Mouse (Mus musculus): ENCODE results near the gene Slc27a4. TPM values are rescaled to one million over a fixed set of nuclear protein-coding genes. Genes with fewer than 3 reads are reported as not detected.
"Not testable (repeated sequence)": the region's sequence is repeated elsewhere in the genome, so short reads cannot be mapped to it uniquely, and the experiment has no call there.

Slc27a4 gene
- total RNA-seq (2022), result 10 to 100 TPM; 13.4 to 18.7 (median 16.4) TPM

- DNase-seq (ENCODE audit: low spot score), result peak; percentile 96
Measured at GRCm38 (mm10) chr2:29802075-29802826, at the start of gene Slc27a4. TSS of gene Slc27a4 (plus strand) at chr2:29802634.

DNA sequence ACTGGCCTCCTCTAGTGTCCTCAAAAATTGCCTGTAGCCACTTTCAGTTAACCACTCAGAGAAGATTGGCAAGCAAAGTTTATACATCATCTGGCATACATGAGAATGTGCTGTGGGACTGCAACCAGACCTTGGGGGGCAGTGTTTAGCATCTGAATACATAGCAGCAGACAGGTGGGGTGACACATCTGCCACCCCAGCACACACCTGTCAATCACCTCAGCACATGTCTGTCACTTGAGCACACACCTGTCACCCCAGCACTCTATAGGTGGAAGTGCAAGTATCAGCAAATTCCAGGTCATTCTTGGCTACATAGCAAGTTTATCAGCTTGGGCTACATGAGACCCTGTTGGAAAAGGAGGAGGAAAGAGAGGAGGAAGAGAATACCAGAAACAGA lies 46.7 kb upstream of the Slc27a4 start:
- DNase-seq (ENCODE audit: low spot score), result no peak

DNA sequence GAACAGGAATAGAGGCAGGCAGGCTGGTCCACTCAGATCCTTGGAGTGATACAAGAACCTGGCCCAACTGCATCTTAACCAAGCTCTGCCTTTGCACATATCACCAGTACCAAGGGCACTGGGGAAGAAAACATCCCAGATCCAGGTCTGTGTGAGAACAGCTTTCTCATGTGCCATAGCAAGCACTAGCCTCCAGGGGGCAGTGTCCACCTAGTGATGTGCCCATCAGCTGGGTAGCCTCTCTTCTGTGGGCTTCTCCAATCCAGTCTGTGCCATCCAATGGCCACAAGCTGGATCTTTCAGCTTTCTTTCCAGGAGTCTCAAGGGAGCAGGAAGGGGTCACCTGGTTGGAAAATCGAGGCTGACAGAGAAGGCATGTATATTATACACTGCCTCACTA lies 37.6 kb upstream of the Slc27a4 start:
- DNase-seq (ENCODE audit: low spot score), result peak; percentile 44

GRCm38 (mm10) chr2:29767976-29768709 lies 34.3 kb upstream of the Slc27a4 start:
- DNase-seq (ENCODE audit: low spot score), result no peak

DNA sequence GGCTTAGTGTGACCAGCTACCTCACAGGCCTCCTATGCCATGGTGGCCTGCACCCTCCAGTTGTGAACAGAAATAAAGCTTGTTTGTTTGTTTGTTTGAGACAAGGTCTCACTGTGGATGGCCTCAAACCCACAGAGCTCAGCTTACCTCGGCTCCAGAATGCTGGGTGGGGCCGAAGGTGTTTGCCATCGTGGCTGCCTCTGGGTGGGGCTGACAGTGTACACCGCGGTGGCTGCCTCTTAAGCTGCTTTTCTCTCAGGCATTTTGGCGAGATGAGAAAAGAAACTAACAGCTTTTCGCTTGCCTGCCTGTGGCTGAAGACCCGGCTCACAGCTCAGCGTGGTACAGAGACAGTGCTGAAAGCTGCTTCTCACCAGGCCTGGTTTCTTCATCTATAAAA lies 33.5 kb upstream of the Slc27a4 start:
- DNase-seq (ENCODE audit: low spot score), result no peak

DNA sequence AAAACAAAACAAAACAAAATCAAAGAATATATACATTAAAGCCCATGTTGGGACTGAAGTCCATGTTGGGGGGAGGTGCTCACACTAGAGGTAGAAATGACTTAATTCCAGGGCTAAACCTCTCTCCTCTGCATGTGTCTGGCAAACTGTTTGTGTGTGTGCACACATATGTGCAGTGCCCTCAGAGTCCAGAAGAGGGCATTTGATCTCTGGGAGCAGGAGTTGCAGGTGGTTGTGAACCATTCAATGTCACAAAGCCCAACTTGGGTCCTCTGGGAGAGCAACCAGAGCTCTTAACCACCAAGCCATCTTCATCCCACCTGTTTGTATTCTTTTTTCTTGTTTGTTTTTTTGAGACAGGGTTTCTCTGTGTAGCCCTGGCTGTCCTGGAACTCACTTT lies 32.3 kb upstream of the Slc27a4 start:
- DNase-seq (ENCODE audit: low spot score), result no peak

DNA sequence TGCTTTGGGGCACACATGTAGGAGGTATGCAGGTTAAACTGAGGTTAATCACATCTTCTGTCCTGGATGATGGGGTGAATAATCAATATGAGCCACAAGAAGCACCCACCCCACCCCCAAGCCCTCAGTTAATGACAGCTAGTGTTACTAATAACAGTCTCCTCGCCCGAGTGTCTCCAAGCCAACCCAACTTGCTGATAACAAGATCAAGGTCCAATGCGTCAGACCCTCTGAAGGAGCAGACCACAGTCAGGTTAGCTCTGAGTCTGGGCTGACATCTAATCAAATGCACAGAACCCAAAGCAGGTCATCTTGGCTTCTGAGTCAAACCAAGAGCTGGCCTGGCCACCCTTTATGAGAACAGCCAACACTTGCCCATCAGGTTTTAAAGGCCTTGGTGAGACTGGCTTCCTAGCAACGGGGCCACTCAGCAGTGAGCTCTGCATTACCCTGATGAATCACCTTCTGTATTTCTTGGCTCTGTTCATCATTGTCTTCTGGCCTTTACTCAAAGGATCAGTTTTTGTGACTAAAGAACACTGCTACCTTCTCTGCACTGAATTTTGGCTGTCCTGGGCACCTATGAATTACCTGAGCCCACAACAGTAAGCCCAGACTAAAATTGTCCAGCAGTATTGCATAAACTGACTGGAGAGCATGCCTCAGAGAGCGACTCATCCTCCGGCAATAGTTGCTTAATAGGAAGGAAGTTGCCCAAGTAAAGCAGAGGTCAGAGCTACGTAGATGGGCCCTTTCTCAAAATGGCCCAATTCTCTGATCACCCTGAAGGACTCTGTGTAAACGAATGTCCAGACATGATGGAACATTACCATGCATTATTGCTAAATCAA lies 30.6 kb upstream of the Slc27a4 start:
- DNase-seq (ENCODE audit: low spot score), result no peak

GRCm38 (mm10) chr2:29773323-29773722 lies 29.1 kb upstream of the Slc27a4 start:
- no peak for DNase-seq (ENCODE audit: low spot score)

DNA sequence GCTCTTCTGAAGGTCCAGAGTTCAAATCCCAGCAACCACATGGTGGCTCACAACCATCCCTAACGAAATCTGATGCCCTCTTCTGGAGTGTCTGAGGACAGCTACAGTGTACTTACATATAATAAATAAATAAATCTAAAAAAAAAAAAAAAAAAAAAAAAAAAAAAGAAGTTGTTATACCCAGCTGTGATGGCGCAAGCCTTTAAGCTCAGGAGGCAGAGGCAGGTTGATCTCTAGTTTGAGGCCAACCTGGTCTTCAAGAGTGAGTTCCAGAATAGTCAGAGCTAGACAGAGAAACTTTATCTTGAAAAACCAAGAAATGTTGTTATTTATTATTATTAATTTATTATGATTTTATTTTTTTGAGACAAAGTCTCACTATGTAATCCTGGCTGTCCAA lies 21.2 kb upstream of the Slc27a4 start:
- not testable (repeated sequence) for DNase-seq (ENCODE audit: low spot score)

GRCm38 (mm10) chr2:29784290-29784689 lies 18.1 kb upstream of the Slc27a4 start:
- no peak for DNase-seq (ENCODE audit: low spot score)

GRCm38 (mm10) chr2:29787104-29787917 lies 15.1 kb upstream of the Slc27a4 start, which contains the start of gene Coq4:
TSS of gene Coq4 (plus strand) at chr2:29787493.
- peak; percentile 96 for DNase-seq (ENCODE audit: low spot score)

DNA sequence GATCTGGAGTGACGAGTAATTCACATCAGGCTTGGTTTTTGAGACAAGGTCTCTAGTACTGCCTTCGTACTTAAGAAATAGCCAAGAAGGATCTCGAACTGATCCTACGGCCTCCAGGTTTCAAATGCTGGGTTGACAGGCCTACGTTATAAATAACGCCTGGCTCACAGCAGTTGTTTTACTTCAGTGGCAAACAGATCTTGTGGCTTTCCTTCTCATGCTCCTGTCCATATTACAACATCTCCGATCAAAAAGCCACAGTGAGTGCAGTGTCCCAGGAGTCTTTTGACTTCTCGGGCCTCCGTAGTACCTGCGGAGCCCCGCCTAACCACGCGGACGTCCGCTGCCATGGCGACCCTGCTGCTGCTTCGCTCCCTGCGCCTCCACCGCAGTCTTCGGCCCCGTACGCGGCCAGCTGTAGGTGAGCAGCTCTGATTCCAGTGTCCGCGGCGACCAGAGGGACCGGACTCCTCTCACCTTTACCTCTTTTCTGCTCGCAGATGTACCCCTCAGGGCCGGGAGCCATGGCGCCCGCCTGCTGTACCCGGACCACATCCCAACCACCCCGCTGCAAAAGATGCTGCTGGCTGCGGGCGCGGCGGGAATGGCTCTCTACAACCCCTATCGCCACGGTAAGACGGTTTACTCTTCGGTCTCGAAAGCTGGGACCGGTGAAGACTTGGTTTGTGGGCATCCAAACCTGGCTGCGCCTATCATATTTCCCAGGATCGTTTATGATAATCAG lies 14.3 kb upstream of the Slc27a4 start, which contains the start of gene Trub2:
Trub2 (minus strand) TSS at position 566 of the 745 bp plus-strand sequence.
- DNase-seq (ENCODE audit: low spot score), result peak; percentile 79

- no peak for DNase-seq (ENCODE audit: low spot score)
Measured at GRCm38 (mm10) chr2:29792772-29793487, 9.5 kb upstream of the Slc27a4 start.

DNA sequence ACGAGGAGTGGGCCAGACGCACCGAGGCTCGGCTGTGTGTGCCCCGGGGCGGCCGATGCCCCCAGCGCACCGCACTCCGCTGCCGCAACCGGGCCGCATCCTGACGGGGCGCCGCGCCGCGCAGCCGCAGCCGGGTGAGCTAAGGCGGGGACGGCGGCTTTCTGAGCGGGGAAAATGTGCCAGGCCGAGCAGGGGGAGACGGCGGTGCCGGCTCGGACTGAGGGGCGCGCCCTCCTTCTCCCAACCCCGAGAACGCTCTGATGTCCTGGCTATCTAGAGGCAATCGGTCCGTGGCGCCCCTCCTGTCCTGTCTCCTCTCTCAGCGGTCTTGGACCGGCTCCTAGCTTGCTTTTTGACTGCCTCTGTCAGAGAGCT lies 380 bp downstream of the Slc27a4 start:
- DNase-seq (ENCODE audit: low spot score), result no peak

- DNase-seq (ENCODE audit: low spot score), result no peak
Measured at GRCm38 (mm10) chr2:29803400-29803831, 982 bp downstream of the Slc27a4 start.

GRCm38 (mm10) chr2:29815678-29816371 lies 13.4 kb downstream of the Slc27a4 start:
- no peak for DNase-seq (ENCODE audit: low spot score)

DNA sequence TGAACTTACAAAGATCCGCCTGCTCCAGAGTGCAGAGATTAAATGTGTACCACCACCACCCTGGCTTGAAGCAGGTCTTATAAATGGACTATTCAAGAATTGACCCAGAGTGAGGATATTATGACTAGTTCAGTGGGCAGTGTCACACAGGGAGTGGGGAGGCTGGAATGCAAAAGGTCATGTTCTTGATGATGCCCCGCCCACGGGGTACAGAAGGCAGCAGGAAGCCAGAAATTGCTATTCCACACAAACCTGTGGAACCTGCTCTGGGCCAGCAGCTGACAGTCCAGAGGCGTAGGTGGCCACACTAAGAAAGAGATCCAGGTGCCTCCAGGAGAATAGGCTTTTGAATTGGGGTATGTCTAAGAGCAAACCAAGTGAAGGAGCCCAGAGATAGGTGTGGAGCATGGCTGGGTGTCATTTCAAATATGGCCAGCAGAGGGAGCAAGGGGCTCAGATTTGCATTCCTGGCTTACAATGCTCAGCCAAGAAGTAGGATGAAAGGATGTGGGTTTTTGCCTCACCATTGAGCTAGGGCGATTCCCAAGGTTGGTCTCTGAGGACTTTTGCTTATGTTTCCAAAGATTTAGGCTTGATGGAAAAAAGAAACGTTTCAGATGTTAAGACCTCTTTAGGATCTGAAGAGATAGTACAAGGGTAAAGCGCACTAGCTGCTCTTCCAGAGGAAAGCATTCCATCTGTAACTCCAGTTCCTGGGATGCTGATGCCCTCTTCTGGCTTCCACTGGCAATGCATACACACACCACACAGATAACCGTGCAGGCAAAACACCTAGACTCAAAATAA lies 15.2 kb downstream of the Slc27a4 start:
- DNase-seq (ENCODE audit: low spot score), result peak; percentile 85

DNA sequence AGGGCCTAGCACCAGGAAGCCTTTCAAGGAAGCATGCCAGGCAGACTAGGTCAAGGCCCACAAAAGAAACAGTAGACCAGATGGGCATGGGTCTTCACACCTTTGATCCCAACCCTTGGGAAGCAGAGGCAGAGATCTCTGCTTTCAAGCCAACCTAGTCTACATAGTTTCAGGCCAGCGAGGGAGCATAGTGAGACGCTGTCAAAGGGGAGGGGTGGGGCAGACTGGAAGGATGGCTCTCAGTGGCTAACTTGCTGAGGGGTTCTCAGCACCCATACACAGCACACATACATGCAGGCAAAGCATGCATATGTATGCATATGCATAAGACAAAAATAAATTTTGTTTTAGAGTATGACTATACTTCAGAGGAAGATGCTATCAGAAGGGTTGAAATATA lies 16.9 kb downstream of the Slc27a4 start:
- DNase-seq (ENCODE audit: low spot score), result no peak

All from heart, adult 8-10 months (tissue).